Mouse (Mus musculus) liver, adult 2 months (tissue): ENCODE results near the gene Itgbl1.

Source experiments
- CTCF ChIP-seq: fragments of 200-500 bp; IDR thresholded peaks from 2 replicates; pipeline ENCODE4 v1.5.1; 2011; ENCODE audit warnings: low read depth, low read length, control low read depth
- POLR2A ChIP-seq: fragments of 200-500 bp; IDR thresholded peaks from 2 replicates; pipeline ENCODE4 v1.6.1; 2011; ENCODE audit warnings: low read length, control low read depth; ENCODE audit not compliant: insufficient read depth; ENCODE audit errors: extremely low read depth

- TF ChIP-seq CTCF (no peak), POLR2A (no peak)
Observed at GRCm38 (mm10) chr14:123664451-123664850, 4.7 kb downstream of the Itgbl1 start.
